8 mouse cellular contexts compared by ENCODE assay signal in genomic region chr9:61378516-61378915, GRCm38 (mm10). TPM values are rescaled to one million over a fixed set of nuclear protein-coding genes. Genes with fewer than 3 reads are reported as not detected.
DNase-seq lines count a peak whose midpoint lies in the region; ATAC-seq lines count a peak whose summit lies in the region.

No protein-coding gene starts in this region.

- no peak for ATAC-seq in forebrain, embryonic 13.5 days
- no peak for ATAC-seq in limb, embryonic 12.5 days (ENCODE audit: insufficient number of reproducible peaks, insufficient read depth, low FRiP score, low TSS enrichment, low read depth)
- ATAC-seq in liver, embryonic 11.5 days (replicated peaks; ENCODE audit: low FRiP score): no peak

- H3K4me2 ChIP-seq in forebrain, embryonic 13.5 days: peak overlapping the region; percentile 81
- peak overlapping the region; percentile 92 for H3K4me2 ChIP-seq in limb, embryonic 12.5 days
- H3K4me2 ChIP-seq in liver, embryonic 11.5 days: no peak overlapping the region

- H3K27ac ChIP-seq in forebrain, embryonic 13.5 days: peak overlapping the region; percentile 70
- H3K27ac ChIP-seq in limb, embryonic 12.5 days: no peak overlapping the region
- H3K27ac ChIP-seq in liver, embryonic 11.5 days (ENCODE audit: low read depth, low read length): no peak overlapping the region

- H3K4me3 ChIP-seq in forebrain, embryonic 13.5 days: peak overlapping the region; percentile 14
- H3K4me3 ChIP-seq in limb, embryonic 12.5 days (replicated peaks): 0 out of 2 replicates have a peak overlapping the region, but pooled peaks have one; percentile 1
- H3K4me3 ChIP-seq in liver, embryonic 11.5 days (ENCODE audit: low read depth, low read length): no peak overlapping the region

- H3K9ac ChIP-seq in forebrain, embryonic 13.5 days: peak overlapping the region; percentile 52
- H3K9ac ChIP-seq in limb, embryonic 12.5 days (replicated peaks): no peak overlapping the region
- no peak overlapping the region for H3K9ac ChIP-seq in liver, embryonic 11.5 days (ENCODE audit: low read depth, low read length)

- no peaks in the 10 kb centered on the region; the same call in 1 of the 2 replicates for H3K27me3 ChIP-seq in forebrain, embryonic 13.5 days
- no peaks in the 10 kb centered on the region for H3K27me3 ChIP-seq in limb, embryonic 12.5 days
- H3K27me3 ChIP-seq in liver, embryonic 11.5 days (replicated peaks; ENCODE audit: control insufficient read depth, insufficient read depth, low read length): peaks cover 7% of the 10 kb centered on the region; the same call in 1 of the 2 replicates

- peaks cover 94% of the 10 kb centered on the region for H3K4me1 ChIP-seq in forebrain, embryonic 13.5 days
- peaks cover 88% of the 10 kb centered on the region for H3K4me1 ChIP-seq in limb, embryonic 12.5 days (replicated peaks)
- H3K4me1 ChIP-seq in liver, embryonic 11.5 days (replicated peaks; ENCODE audit: control insufficient read depth, insufficient read depth, low read length): peaks cover 73% of the 10 kb centered on the region

- H3K9me3 ChIP-seq in forebrain, embryonic 13.5 days (replicated peaks): no peaks in the 10 kb centered on the region
- no peaks in the 10 kb centered on the region for H3K9me3 ChIP-seq in limb, embryonic 12.5 days
- H3K9me3 ChIP-seq in liver, embryonic 11.5 days (ENCODE audit: control insufficient read depth, low read length): no peaks in the 10 kb centered on the region

- peak; percentile 37 for DNase-seq in kidney, postnatal 14 days
- no peak for DNase-seq in kidney, postnatal 25 days
- DNase-seq in adrenal gland, postnatal 36 days: peak; percentile 56 to 58
- peak; percentile 62 for DNase-seq in retina, postnatal 1 day
- no peak for DNase-seq in thymus, adult 18-20 months
- no peak for DNase-seq in liver, embryonic 11.5 days (ENCODE audit: low spot score)

- H3K36me3 ChIP-seq in forebrain, embryonic 13.5 days (ENCODE audit: poor library complexity, severe bottlenecking): peaks cover 44% of the 10 kb centered on the region
- H3K36me3 ChIP-seq in limb, embryonic 12.5 days: peaks cover 76% of the 10 kb centered on the region
- H3K36me3 ChIP-seq in liver, embryonic 11.5 days (ENCODE audit: control insufficient read depth, insufficient read depth, low read length): 0 out of 2 replicates have a peak, but pooled peaks cover 6% of the 10 kb centered on the region

- WGBS in forebrain, embryonic 13.5 days: 20% methylated on average over 8 of the region's 8 CpGs
- 27% methylated on average over 8 of the region's 8 CpGs for WGBS in limb, embryonic 12.5 days
- 35% methylated on average over 8 of the region's 8 CpGs for WGBS in liver, embryonic 11.5 days

RNA-seq across cellular contexts. Expression of gene Tle3, which starts 6.3 kb away (rescaled TPM):
- total RNA-seq in adrenal gland, postnatal 36 days (2021): 100 to 1,000 TPM; 121 to 144 TPM
- 36.6 and 39.2 TPM in 2 replicates for polyA plus RNA-seq in forebrain, embryonic 13.5 days (2015; fragmentation: Nextera tagmentation; extraction: Ambion mirVana)
- polyA plus RNA-seq in limb, embryonic 12.5 days (2016; fragmentation: Nextera tagmentation; extraction: Ambion mirVana): 59.1 and 71.2 TPM in 2 replicates
- polyA plus RNA-seq in liver, embryonic 11.5 days (2014; fragmentation: Nextera tagmentation; extraction: Ambion mirVana): 15.0 and 15.8 TPM in 2 replicates

Comparison
In these comparisons a context has a peak if more than half of its experiments do, and no peak if none do; other contexts are left out.
1. DNase-seq: peak in kidney, postnatal 14 days (single experiment), adrenal gland, postnatal 36 days (2 of 2) and retina, postnatal 1 day (single experiment); none in kidney, postnatal 25 days (0 of 2), thymus, adult 18-20 months (0 of 2) and liver, embryonic 11.5 days (single experiment).